Mouse (Mus musculus) retina, adult 2 months (tissue): ENCODE results near the gene Ripor2.

Source experiments
- DNase-seq: peaks from one replicate; pipeline ENCODE4 v3.0.0-alpha.2; 2012; ENCODE audit warnings: low read depth, low spot score

Ripor2 gene

GRCm38 (mm10) chr13:24581833-24582232, at the start of gene Ripor2:
Ripor2 (plus strand) TSS chr13:24582189.
- DNase-seq = no peak

GRCm38 (mm10) chr13:24536531-24537167, 45.3 kb upstream of the Ripor2 start:
- DNase-seq = no peak

DNA sequence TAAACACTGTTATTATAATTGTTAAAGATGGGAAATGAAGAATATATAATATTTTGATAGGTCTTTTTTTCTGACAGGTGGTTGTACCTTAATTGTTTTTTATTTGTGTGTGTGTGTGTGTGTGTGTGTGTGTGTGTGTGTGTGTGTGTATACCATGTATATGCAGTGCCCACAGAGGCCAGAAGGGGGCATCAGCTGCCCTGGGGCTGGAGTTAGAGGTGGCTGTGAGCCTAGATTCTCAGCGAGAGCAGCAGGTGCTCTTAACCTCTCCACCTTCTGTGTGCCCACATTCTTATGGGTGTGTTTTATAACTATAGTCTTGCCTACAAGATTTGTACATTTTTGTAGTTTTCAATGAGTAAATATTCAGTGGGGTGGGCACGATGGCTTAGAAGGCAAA, 44.0 kb upstream of the Ripor2 start:
- no peak for DNase-seq

DNA sequence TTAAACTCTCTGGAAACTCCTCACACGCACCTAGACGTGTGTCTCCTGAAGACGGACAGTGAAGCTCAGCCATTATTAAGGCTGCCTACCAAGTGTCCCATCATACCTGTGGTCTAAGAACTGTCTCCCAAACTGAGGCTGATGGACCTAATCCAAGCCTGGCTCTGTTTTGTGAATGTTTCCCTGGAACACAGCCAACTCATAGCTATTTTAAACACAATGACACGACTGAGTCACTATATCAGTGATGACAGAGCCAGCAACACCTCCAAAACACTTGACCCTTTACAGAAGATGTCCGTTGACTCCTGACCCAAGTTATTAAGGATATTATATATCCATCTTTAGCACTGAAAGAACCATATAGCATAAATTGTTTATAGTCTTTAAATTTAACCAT, 43.0 kb upstream of the Ripor2 start:
- DNase-seq = no peak

DNA sequence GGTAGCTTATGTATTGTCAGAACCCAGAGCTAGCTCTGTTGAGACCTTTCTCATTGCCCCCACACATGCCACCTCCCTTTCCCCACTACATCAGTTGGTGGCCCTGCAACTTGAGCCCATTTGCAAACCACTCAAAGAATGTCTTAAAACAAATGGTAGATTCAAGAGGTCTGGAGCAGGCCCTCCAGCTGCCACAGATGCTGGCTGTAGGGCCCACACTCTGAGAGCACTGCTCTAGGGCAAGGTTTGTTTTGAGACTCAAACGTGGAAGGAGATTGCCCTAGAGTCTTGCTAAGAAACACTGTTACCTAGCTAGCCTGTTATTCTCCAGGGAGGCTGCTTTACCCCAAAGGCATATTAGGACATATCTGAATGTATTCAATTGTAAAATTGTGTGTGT, 36.3 kb upstream of the Ripor2 start:
- DNase-seq = no peak

DNA sequence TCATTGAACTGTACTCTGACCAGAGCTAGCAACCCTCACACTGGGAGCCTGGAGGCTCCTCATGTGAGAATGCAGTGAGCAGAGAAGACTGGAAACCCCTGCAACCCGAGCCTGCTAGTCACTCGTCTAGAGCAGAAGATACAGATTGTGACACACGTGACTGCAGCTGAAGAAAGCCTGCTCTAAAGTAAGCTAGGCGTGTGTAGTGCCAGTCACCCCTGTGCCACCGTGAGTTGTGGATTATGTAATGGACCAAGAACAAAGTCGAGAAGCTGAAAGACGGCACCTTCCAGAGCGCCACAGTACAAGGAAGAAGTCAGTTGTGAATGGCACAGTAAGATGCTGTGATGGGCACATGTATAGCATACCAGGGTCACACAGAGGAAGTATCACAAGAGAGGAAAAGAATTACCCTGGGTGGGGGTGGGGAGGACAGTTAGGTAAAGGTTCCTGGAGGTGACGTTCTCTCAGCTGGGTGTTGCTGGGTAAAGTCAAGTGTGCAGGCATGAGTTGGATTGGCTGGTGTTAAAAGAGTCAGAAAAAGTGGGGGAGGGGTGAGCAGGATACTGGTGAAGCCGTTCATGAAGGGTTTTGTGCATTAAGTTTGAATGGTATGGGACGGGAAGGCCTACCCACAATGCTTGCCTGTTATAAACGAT, 35.1 kb upstream of the Ripor2 start:
- DNase-seq = no peak

DNA sequence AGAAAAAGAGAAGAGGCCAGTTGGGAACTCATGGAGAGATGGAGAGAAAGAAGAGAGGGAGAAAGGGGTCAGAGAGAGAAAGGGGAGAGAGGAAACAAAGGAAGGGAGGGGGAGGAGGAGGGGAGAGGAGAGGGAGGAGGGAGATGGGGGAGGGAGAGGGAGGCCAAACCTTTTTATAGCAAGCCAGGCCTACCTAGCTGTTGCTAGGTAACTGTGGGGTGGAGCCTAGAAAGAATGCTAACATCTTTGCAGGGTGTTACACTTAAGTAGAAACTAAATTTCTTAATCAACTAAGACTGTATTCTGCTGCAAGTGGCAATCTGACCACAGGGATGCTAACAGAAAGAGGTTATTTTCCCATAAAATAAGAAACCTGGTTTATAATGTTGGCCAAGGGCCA, 33.1 kb upstream of the Ripor2 start:
- no peak for DNase-seq

GRCm38 (mm10) chr13:24551100-24551931, 30.7 kb upstream of the Ripor2 start:
- DNase-seq = no peak

GRCm38 (mm10) chr13:24552039-24552438, 29.9 kb upstream of the Ripor2 start:
- DNase-seq = no peak

DNA sequence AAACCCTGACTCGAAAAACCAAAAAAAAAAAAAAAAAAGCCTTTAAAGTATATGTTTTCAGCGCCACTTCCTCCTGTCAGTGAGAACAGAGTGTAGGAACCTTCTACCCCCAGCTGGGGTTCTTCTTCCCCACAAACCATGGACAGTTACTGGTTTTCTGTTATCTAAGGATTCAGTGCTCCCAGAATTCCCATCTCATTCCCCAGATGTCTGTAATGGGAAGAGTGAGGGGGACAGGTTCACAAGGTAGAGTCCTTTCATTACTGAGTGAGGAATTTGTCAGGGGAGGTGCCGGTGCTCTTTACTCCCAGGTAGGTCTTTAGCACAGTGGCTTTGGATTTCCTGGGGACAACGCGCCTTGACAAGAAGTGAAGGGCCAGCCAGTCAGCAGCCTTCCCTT, 20.6 kb upstream of the Ripor2 start:
- DNase-seq = no peak

GRCm38 (mm10) chr13:24564706-24565105, 17.3 kb upstream of the Ripor2 start:
- no peak for DNase-seq

- DNase-seq = no peak
These were observed 16.6 kb upstream of the Ripor2 start for GRCm38 (mm10) chr13:24565230-24565949.

- no peak for DNase-seq
These were observed 16.1 kb upstream of the Ripor2 start for GRCm38 (mm10) chr13:24565950-24566320.

DNA sequence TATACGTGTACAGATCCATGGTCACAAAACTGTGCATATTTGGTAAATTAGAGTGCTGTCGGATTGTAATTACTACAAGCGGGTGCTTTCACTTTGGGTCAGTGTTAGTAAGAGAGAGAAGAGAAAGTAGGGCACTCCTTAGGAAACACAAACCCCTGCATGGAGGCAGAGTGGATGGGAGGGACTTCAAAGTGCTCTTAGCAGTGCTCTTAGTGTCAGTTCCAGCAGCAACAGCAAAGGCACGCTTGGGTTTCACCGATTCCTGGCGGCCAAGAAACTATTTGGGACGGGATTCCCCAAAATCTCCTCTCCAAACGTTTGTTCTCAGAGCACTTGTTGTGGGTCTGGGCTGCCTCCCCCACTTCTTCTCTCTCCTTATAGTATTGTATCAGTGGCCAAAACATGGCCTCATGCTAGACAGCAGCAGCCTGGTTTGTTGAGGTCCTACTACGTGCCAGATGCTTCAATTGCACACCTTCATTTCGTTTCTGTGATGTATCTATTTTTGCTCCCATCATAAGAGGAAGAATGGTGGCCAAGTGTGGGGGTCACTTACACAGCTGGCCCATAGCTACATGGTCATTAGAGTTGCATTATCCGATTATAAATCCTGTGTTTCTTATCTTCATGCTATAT, 14.7 kb upstream of the Ripor2 start:
- no peak for DNase-seq

GRCm38 (mm10) chr13:24569066-24569465, 12.9 kb upstream of the Ripor2 start:
- DNase-seq = no peak

DNA sequence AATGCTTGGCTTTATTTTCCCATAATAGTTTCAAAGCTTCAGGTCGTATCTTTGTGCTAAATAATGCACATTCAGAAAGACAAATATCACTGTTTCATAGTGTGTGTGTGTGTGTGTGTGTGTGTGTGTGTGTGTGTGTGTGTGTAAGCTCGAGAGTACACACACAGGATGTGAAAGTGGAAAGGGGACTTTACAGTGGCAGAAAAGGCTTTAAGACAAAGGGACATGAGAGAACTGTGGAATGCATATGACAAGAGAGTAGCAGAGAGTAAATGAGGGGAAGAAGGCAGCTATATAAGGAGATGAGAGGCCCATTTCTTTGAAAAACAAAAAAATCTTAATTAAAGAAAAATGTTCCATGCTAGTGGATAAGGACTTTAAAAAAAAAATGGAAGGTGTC, 11.3 kb upstream of the Ripor2 start:
- no peak for DNase-seq

DNA sequence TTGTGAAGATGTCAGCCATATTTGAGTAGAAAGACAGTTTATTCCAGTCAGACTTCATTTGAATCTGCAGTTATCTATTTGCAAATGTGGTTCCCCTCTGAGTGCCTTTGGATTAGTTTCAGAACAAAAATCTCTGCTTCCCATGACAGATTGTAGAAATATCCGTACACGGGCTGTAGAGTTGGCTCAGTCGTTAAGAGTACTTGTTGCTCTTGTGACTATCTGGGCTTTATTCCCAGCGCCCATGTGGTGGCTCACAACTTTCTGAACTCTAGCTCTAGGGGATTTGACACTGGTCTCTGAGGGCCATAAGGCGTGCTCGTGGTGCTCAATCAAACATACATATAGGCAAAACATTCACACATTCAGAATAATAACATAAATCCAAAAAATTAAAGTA, 10.1 kb upstream of the Ripor2 start:
- DNase-seq = no peak

GRCm38 (mm10) chr13:24575126-24575525, 6.9 kb upstream of the Ripor2 start:
- DNase-seq = no peak

- DNase-seq = no peak
These were observed 5.5 kb upstream of the Ripor2 start for GRCm38 (mm10) chr13:24576338-24577119.

GRCm38 (mm10) chr13:24578317-24578716, 3.7 kb upstream of the Ripor2 start:
- no peak for DNase-seq

GRCm38 (mm10) chr13:24580759-24581158, 1.2 kb upstream of the Ripor2 start:
- DNase-seq = no peak
